Mouse (Mus musculus): ENCODE measurements at regions not wholly inside any gene's neighbourhood (a gene's known extent, or its start where the extent isn't known, plus 50 kb on each side); places are given as distances from the start of the nearest gene placed in this dataset.

GRCm38 (mm10) chr9:72205815-72206214 lies 68.8 kb upstream of the Zfp280d start:
- TF ChIP-seq CTCF (IDR thresholded peaks at IDR 0.05; ENCODE audit: insufficient read depth, low read depth, low read length) (no peak), POLR2A (IDR thresholded peaks at IDR 0.05; ENCODE audit: insufficient read depth, low read depth, low read length) (no peak)

Data from olfactory bulb, adult 2 months (tissue).